24 mouse cellular contexts compared by ENCODE assay signal in genomic region chr17:8499564-8500117, GRCm38 (mm10). TPM values are rescaled to one million over a fixed set of nuclear protein-coding genes. Genes with fewer than 3 reads are reported as not detected.
DNase-seq lines count a peak whose midpoint lies in the region; ATAC-seq and TF ChIP-seq lines count a peak whose summit lies in the region.
"Had no signal": no experiment of that assay in that cellular context is flagged by ENCODE, and none has a peak within 500 bp of the region (broad histone marks: within the 10 kb centered on the region; RNA-seq: fewer than 3 reads in every experiment).

No protein-coding gene starts in this region.

- TF ChIP-seq POLR2A in lung, adult 2 months (IDR thresholded peaks at IDR 0.05; ENCODE audit: borderline replicate concordance, extremely low read depth, low read depth, low read length): no peak
- no peak for TF ChIP-seq POLR2A in bone marrow, adult 2 months (IDR thresholded peaks at IDR 0.05; ENCODE audit: borderline replicate concordance, control insufficient read depth, low read depth, low read length)
- TF ChIP-seq POLR2A in limb, embryonic 14.5 days (IDR thresholded peaks at IDR 0.05; ENCODE audit: borderline replicate concordance, extremely low read depth, insufficient read depth, insufficient read length): no peak

- no peak overlapping the region for H3K9ac ChIP-seq in limb, embryonic 13.5 days
- H3K9ac ChIP-seq in limb, embryonic 14.5 days (ENCODE audit: low read depth, low read length, severe bottlenecking): no peak overlapping the region
- H3K9ac ChIP-seq: forebrain, embryonic 12.5 days; forebrain, postnatal 0 days; hindbrain, embryonic 12.5 days; intestine, embryonic 15.5 days; liver, embryonic 15.5 days had no signal

- H3K4me2 ChIP-seq in limb, embryonic 13.5 days (replicated peaks): no peak overlapping the region
- H3K4me2 ChIP-seq in limb, embryonic 14.5 days (replicated peaks; ENCODE audit: low read depth, low read length, severe bottlenecking): no peak overlapping the region
- H3K4me2 ChIP-seq: forebrain, embryonic 12.5 days; hindbrain, embryonic 12.5 days; intestine, embryonic 15.5 days; liver, embryonic 15.5 days had no signal

- no peaks in the 10 kb centered on the region for H3K36me3 ChIP-seq in limb, embryonic 13.5 days
- no peaks in the 10 kb centered on the region for H3K36me3 ChIP-seq in limb, embryonic 10.5 days
- H3K36me3 ChIP-seq in limb, embryonic 14.5 days (ENCODE audit: control insufficient read depth, insufficient read depth, low read length): no peaks in the 10 kb centered on the region
- H3K36me3 ChIP-seq: forebrain, embryonic 12.5 days; G1E; hindbrain, embryonic 12.5 days; intestine, embryonic 15.5 days; liver, embryonic 15.5 days had no signal

- no peak for DNase-seq in limb, embryonic 10.5 days (ENCODE audit: low spot score)
- peak; percentile 41 for DNase-seq in lung, postnatal 10 days
- DNase-seq in lung, adult 2 months: no peak
- DNase-seq in limb, embryonic 14.5 days (ENCODE audit: low spot score): peak; percentile 73
- no peak for DNase-seq in ovary, postnatal 14 days (ENCODE audit: low spot score)
- DNase-seq: adrenal gland, postnatal 36 days; cerebellum, adult 8-10 months; cerebellum, postnatal 25 days; forebrain, postnatal 0 days; gastrocnemius, postnatal 14 days; heart, postnatal 36 days; kidney, adult 2 months; kidney, postnatal 36 days; midbrain, embryonic 14.5 days; right cerebral cortex, postnatal 14 days; thymus, postnatal 4 days had no signal

- peaks cover 11% of the 10 kb centered on the region for H3K27me3 ChIP-seq in limb, embryonic 13.5 days
- H3K27me3 ChIP-seq in limb, embryonic 10.5 days (ENCODE audit: low read depth, poor library complexity, severe bottlenecking): peaks cover 40% of the 10 kb centered on the region
- no peaks in the 10 kb centered on the region for H3K27me3 ChIP-seq in limb, embryonic 14.5 days (ENCODE audit: control insufficient read depth, insufficient read depth, low read length)
- H3K27me3 ChIP-seq: intestine, embryonic 15.5 days; liver, embryonic 15.5 days had no signal

- peak; percentile 82 for ATAC-seq in limb, embryonic 13.5 days (ENCODE audit: low FRiP score, low read depth)
- ATAC-seq in limb, embryonic 14.5 days (ENCODE audit: low FRiP score, low read depth): peak; percentile 34; the same call in 1 of the 2 replicates
- ATAC-seq: forebrain, postnatal 0 days; hindbrain, postnatal 0 days; intestine, embryonic 15.5 days had no signal

- 67% methylated on average over 4 of the region's 4 CpGs for WGBS in limb, embryonic 13.5 days
- 83% methylated on average over 4 of the region's 4 CpGs for WGBS in limb, embryonic 10.5 days
- 59% methylated on average over 4 of the region's 4 CpGs for WGBS in lung, adult 2 months
- 74% methylated on average over 4 of the region's 4 CpGs for WGBS in bone marrow, adult 2 months
- WGBS in limb, embryonic 14.5 days: 53% methylated on average over 4 of the region's 4 CpGs

- H3K27ac ChIP-seq in limb, embryonic 13.5 days: no peak overlapping the region
- H3K27ac ChIP-seq in limb, embryonic 10.5 days: no peak overlapping the region
- peak overlapping the region; percentile 11; the same call in 1 of the 2 replicates for H3K27ac ChIP-seq in bone marrow, adult 2 months (ENCODE audit: control insufficient read depth, insufficient read depth, low read depth, low read length, poor library complexity)
- H3K27ac ChIP-seq in limb, embryonic 14.5 days (replicated peaks; ENCODE audit: low read depth, low read length): no peak overlapping the region
- H3K27ac ChIP-seq: forebrain, embryonic 12.5 days; hindbrain, embryonic 12.5 days; hindbrain, postnatal 0 days; intestine, embryonic 15.5 days; liver, embryonic 15.5 days had no signal

- H3K9me3 ChIP-seq in limb, embryonic 13.5 days: no peaks in the 10 kb centered on the region
- H3K9me3 ChIP-seq in limb, embryonic 10.5 days (replicated peaks): no peaks in the 10 kb centered on the region
- no peaks in the 10 kb centered on the region for H3K9me3 ChIP-seq in limb, embryonic 14.5 days (ENCODE audit: control insufficient read depth, low read length)
- H3K9me3 ChIP-seq: forebrain, embryonic 12.5 days; G1E; hindbrain, embryonic 12.5 days; intestine, embryonic 15.5 days; liver, embryonic 15.5 days had no signal

- peaks cover 22% of the 10 kb centered on the region for H3K4me1 ChIP-seq in limb, embryonic 13.5 days
- no peaks in the 10 kb centered on the region for H3K4me1 ChIP-seq in limb, embryonic 10.5 days
- no peaks in the 10 kb centered on the region for H3K4me1 ChIP-seq in lung, adult 2 months (ENCODE audit: control insufficient read depth, insufficient read depth, low read length)
- peaks cover 3% of the 10 kb centered on the region for H3K4me1 ChIP-seq in bone marrow, adult 2 months (ENCODE audit: control insufficient read depth, insufficient read depth, low read length)
- peaks cover 14% of the 10 kb centered on the region for H3K4me1 ChIP-seq in limb, embryonic 14.5 days (ENCODE audit: control insufficient read depth, insufficient read depth, low read length)
- H3K4me1 ChIP-seq: forebrain, embryonic 12.5 days; hindbrain, embryonic 12.5 days; intestine, embryonic 15.5 days; liver, embryonic 15.5 days had no signal

- TF ChIP-seq CTCF in lung, adult 2 months (IDR thresholded peaks at IDR 0.05; ENCODE audit: insufficient read depth, low read length): no peak
- TF ChIP-seq CTCF in bone marrow, adult 2 months (IDR thresholded peaks at IDR 0.05; ENCODE audit: control insufficient read depth, insufficient read depth, low read length): no peak

- H3K4me3 ChIP-seq in limb, embryonic 13.5 days: no peak overlapping the region
- no peak overlapping the region for H3K4me3 ChIP-seq in limb, embryonic 10.5 days
- H3K4me3 ChIP-seq in lung, adult 2 months (replicated peaks; ENCODE audit: extremely low read depth, low read depth, low read length): no peak overlapping the region
- no peak overlapping the region for H3K4me3 ChIP-seq in bone marrow, adult 2 months (replicated peaks; ENCODE audit: control insufficient read depth, low read depth, low read length)
- no peak overlapping the region for H3K4me3 ChIP-seq in limb, embryonic 14.5 days (replicated peaks; ENCODE audit: low read length)
- H3K4me3 ChIP-seq: forebrain, embryonic 12.5 days; hindbrain, embryonic 12.5 days; intestine, embryonic 15.5 days; liver, embryonic 15.5 days had no signal

RNA-seq across cellular contexts. Expression of gene Pde10a, which starts 25.5 kb away (rescaled TPM):
- polyA plus RNA-seq in limb, embryonic 13.5 days (2015; fragmentation: Nextera tagmentation; extraction: Ambion mirVana): 2.4 TPM in 2 replicates
- polyA plus RNA-seq in limb, embryonic 10.5 days (2016; fragmentation: Nextera tagmentation; extraction: Ambion mirVana): 1.6 and 1.9 TPM in 2 replicates
- polyA plus RNA-seq in lung, adult 2 months (2012; rRNA removed): 0.42 and 0.62 TPM in 2 replicates
- polyA plus RNA-seq in bone marrow, adult 2 months (2011; ENCODE audit: insufficient read depth, insufficient read length, low replicate concordance, missing spikeins): 3.0 and 5.5 TPM in 2 replicates
- polyA plus RNA-seq in limb, embryonic 14.5 days (2012; rRNA removed): 5.0 and 5.8 TPM in 2 replicates
- 3.1 and 3.8 TPM in 2 replicates for polyA plus RNA-seq in limb, embryonic 14.5 days (2014; fragmentation: Nextera tagmentation; extraction: Ambion mirVana)
- polyA plus RNA-seq: G1E had no signal

Comparison
In these comparisons a context has a peak if more than half of its experiments do, and no peak if none do; other contexts are left out.
1. DNase-seq: peak in lung, postnatal 10 days (single experiment) and limb, embryonic 14.5 days (single experiment); none in limb, embryonic 10.5 days (single experiment), lung, adult 2 months (single experiment) and ovary, postnatal 14 days (single experiment).